Mouse (Mus musculus): ENCODE results near the gene Zbtb21.

The Zbtb21 gene

GRCm38 (mm10) chr16:97930231-97930630 is 32.2 kb downstream of the Zbtb21 start:
- Histone ChIP-seq H3K4me3 (replicated peaks; ENCODE audit: low read length) (no peak overlapping the region), H3K27me3 (ENCODE audit: insufficient read depth, low read length) (peaks cover 27% of the 10 kb centered on the region), H3K4me1 (replicated peaks; ENCODE audit: low read depth, low read length) (no peaks in the 10 kb centered on the region), H3K9me3 (ENCODE audit: low read length) (no peaks in the 10 kb centered on the region), H3K36me3 (ENCODE audit: insufficient read depth, low read length) (no peaks in the 10 kb centered on the region)
- TF ChIP-seq NANOG (IDR thresholded peaks at IDR 0.05; ENCODE audit: borderline replicate concordance, low read length) (no peak), CTCF (conservative IDR thresholded peaks at IDR 0.05; ENCODE audit: low read length) (no peak), POU5F1 (IDR thresholded peaks at IDR 0.05; ENCODE audit: borderline replicate concordance, low read length) (no peak)

GRCm38 (mm10) chr16:97929520-97929919 is 32.9 kb downstream of the Zbtb21 start:
- Histone ChIP-seq H3K4me1 (replicated peaks; ENCODE audit: low read depth, low read length) (no peaks in the 10 kb centered on the region), H3K9me3 (ENCODE audit: low read length) (no peaks in the 10 kb centered on the region), H3K27me3 (ENCODE audit: insufficient read depth, low read length) (peaks cover 34% of the 10 kb centered on the region), H3K36me3 (ENCODE audit: insufficient read depth, low read length) (no peaks in the 10 kb centered on the region), H3K4me3 (replicated peaks; ENCODE audit: low read length) (no peak overlapping the region)
- TF ChIP-seq POU5F1 (IDR thresholded peaks at IDR 0.05; ENCODE audit: borderline replicate concordance, low read length) (no peak), CTCF (conservative IDR thresholded peaks at IDR 0.05; ENCODE audit: low read length) (no peak), NANOG (IDR thresholded peaks at IDR 0.05; ENCODE audit: borderline replicate concordance, low read length) (no peak)

GRCm38 (mm10) chr16:97927331-97927938 is 35.0 kb downstream of the Zbtb21 start:
- H3K36me3 ChIP-seq (ENCODE audit: insufficient read depth, low read length) = no peaks in the 10 kb centered on the region
- H3K27me3 ChIP-seq (ENCODE audit: insufficient read depth, low read length) = peaks cover 38% of the 10 kb centered on the region
- H3K4me1 ChIP-seq (replicated peaks; ENCODE audit: low read depth, low read length) = peaks cover 6% of the 10 kb centered on the region
- no peak for TF ChIP-seq CTCF (conservative IDR thresholded peaks at IDR 0.05; ENCODE audit: low read length)
- TF ChIP-seq POU5F1 (IDR thresholded peaks at IDR 0.05; ENCODE audit: borderline replicate concordance, low read length) = no peak
- TF ChIP-seq NANOG (IDR thresholded peaks at IDR 0.05; ENCODE audit: borderline replicate concordance, low read length) = no peak
- no peaks in the 10 kb centered on the region for H3K9me3 ChIP-seq (ENCODE audit: low read length)
- H3K4me3 ChIP-seq (replicated peaks; ENCODE audit: low read length) = no peak overlapping the region

GRCm38 (mm10) chr16:97926381-97926780 is 36.0 kb downstream of the Zbtb21 start:
- Histone ChIP-seq H3K9me3 (ENCODE audit: low read length) (no peaks in the 10 kb centered on the region), H3K27me3 (ENCODE audit: insufficient read depth, low read length) (peaks cover 42% of the 10 kb centered on the region), H3K4me3 (replicated peaks; ENCODE audit: low read length) (no peak overlapping the region), H3K36me3 (ENCODE audit: insufficient read depth, low read length) (no peaks in the 10 kb centered on the region), H3K4me1 (replicated peaks; ENCODE audit: low read depth, low read length) (peaks cover 10% of the 10 kb centered on the region)
- TF ChIP-seq POU5F1 (IDR thresholded peaks at IDR 0.05; ENCODE audit: borderline replicate concordance, low read length) (no peak), CTCF (conservative IDR thresholded peaks at IDR 0.05; ENCODE audit: low read length) (no peak), NANOG (IDR thresholded peaks at IDR 0.05; ENCODE audit: borderline replicate concordance, low read length) (no peak)

- no peak for TF ChIP-seq NANOG (IDR thresholded peaks at IDR 0.05; ENCODE audit: borderline replicate concordance, low read length)
- no peak for TF ChIP-seq CTCF (conservative IDR thresholded peaks at IDR 0.05; ENCODE audit: low read length)
- no peak for TF ChIP-seq POU5F1 (IDR thresholded peaks at IDR 0.05; ENCODE audit: borderline replicate concordance, low read length)
Observed at GRCm38 (mm10) chr16:97925760-97926159, 36.7 kb downstream of the Zbtb21 start.

GRCm38 (mm10) chr16:97923700-97924099 is 38.7 kb downstream of the Zbtb21 start:
- H3K36me3 ChIP-seq (ENCODE audit: insufficient read depth, low read length) = no peaks in the 10 kb centered on the region
- peaks cover 60% of the 10 kb centered on the region for H3K27me3 ChIP-seq (ENCODE audit: insufficient read depth, low read length)
- TF ChIP-seq CTCF (conservative IDR thresholded peaks at IDR 0.05; ENCODE audit: low read length) = no peak
- no peak for TF ChIP-seq NANOG (IDR thresholded peaks at IDR 0.05; ENCODE audit: borderline replicate concordance, low read length)
- no peak for TF ChIP-seq POU5F1 (IDR thresholded peaks at IDR 0.05; ENCODE audit: borderline replicate concordance, low read length)

More at GRCm38 (mm10) chr16:97925760-97926159, 36.7 kb downstream of the Zbtb21 start:
- no peaks in the 10 kb centered on the region for H3K9me3 ChIP-seq (ENCODE audit: low read length)
- peaks cover 13% of the 10 kb centered on the region for H3K4me1 ChIP-seq (replicated peaks; ENCODE audit: low read depth, low read length)
- H3K4me3 ChIP-seq (replicated peaks; ENCODE audit: low read length) = no peak overlapping the region
- peaks cover 44% of the 10 kb centered on the region for H3K27me3 ChIP-seq (ENCODE audit: insufficient read depth, low read length)
- H3K36me3 ChIP-seq (ENCODE audit: insufficient read depth, low read length) = no peaks in the 10 kb centered on the region

GRCm38 (mm10) chr16:97922779-97923126 is 39.7 kb downstream of the Zbtb21 start:
- no peak for TF ChIP-seq CTCF (conservative IDR thresholded peaks at IDR 0.05; ENCODE audit: low read length)
- Histone ChIP-seq H3K9me3 (ENCODE audit: low read length) (no peaks in the 10 kb centered on the region), H3K36me3 (ENCODE audit: insufficient read depth, low read length) (no peaks in the 10 kb centered on the region), H3K4me1 (replicated peaks; ENCODE audit: low read depth, low read length) (peaks cover 13% of the 10 kb centered on the region), H3K4me3 (replicated peaks; ENCODE audit: low read length) (peak overlapping the region; percentile 96), H3K27me3 (ENCODE audit: insufficient read depth, low read length) (peaks cover 63% of the 10 kb centered on the region)

More at GRCm38 (mm10) chr16:97923700-97924099, 38.7 kb downstream of the Zbtb21 start:
- no peak overlapping the region for H3K4me3 ChIP-seq (replicated peaks; ENCODE audit: low read length)
- peaks cover 13% of the 10 kb centered on the region for H3K4me1 ChIP-seq (replicated peaks; ENCODE audit: low read depth, low read length)
- no peaks in the 10 kb centered on the region for H3K9me3 ChIP-seq (ENCODE audit: low read length)

- peaks cover 63% of the 10 kb centered on the region for H3K27me3 ChIP-seq (ENCODE audit: insufficient read depth, low read length)
- H3K4me1 ChIP-seq (replicated peaks; ENCODE audit: low read depth, low read length) = peaks cover 13% of the 10 kb centered on the region
- no peaks in the 10 kb centered on the region for H3K9me3 ChIP-seq (ENCODE audit: low read length)
- TF ChIP-seq POU5F1 (IDR thresholded peaks at IDR 0.05; ENCODE audit: borderline replicate concordance, low read length) (no peak), NANOG (IDR thresholded peaks at IDR 0.05; ENCODE audit: borderline replicate concordance, low read length) (no peak), CTCF (conservative IDR thresholded peaks at IDR 0.05; ENCODE audit: low read length) (no peak)
- no peaks in the 10 kb centered on the region for H3K36me3 ChIP-seq (ENCODE audit: insufficient read depth, low read length)
- H3K4me3 ChIP-seq (replicated peaks; ENCODE audit: low read length) = peak overlapping the region; percentile 96
Observed at GRCm38 (mm10) chr16:97921961-97922778, 40.3 kb downstream of the Zbtb21 start.
